Mouse (Mus musculus): ENCODE data around the gene Trio. TPM values are rescaled to one million over a fixed set of nuclear protein-coding genes. Genes with fewer than 3 reads are reported as not detected.
"Not testable (repeated sequence)": the region's sequence is repeated elsewhere in the genome, so short reads cannot be mapped to it uniquely, and the experiment has no call there.

Trio gene
- polyA plus RNA-seq, 1 experiment from 2014 or later = 42.1 TPM

- Histone ChIP-seq H3K4me3 (ENCODE audit: low read length) (no peak overlapping the region), H3K27me3 (ENCODE audit: control insufficient read depth, insufficient read depth, low read length) (no peaks in the 10 kb centered on the region), H3K9ac (ENCODE audit: low read depth, low read length) (no peak overlapping the region), H3K4me1 (ENCODE audit: control insufficient read depth, insufficient read depth, low read length) (no peaks in the 10 kb centered on the region), H3K4me2 (replicated peaks; ENCODE audit: low read depth, low read length) (no peak overlapping the region), H3K9me3 (ENCODE audit: control insufficient read depth, low read length) (no peaks in the 10 kb centered on the region), H3K27ac (ENCODE audit: low read depth, low read length) (no peak overlapping the region), H3K36me3 (ENCODE audit: control insufficient read depth, insufficient read depth, low read length) (peaks cover 79% of the 10 kb centered on the region)
- 63% methylated on average over 6 of the region's 6 CpGs for WGBS
- ATAC-seq (ENCODE audit: low FRiP score, low TSS enrichment) = no peak
These were observed 185.5 kb downstream of the Trio start for GRCm38 (mm10) chr15:27840125-27840524.

GRCm38 (mm10) chr15:27831646-27832045 lies 194.0 kb downstream of the Trio start:
- Histone ChIP-seq H3K4me3 (ENCODE audit: low read length) (no peak overlapping the region), H3K27me3 (ENCODE audit: control insufficient read depth, insufficient read depth, low read length) (no peaks in the 10 kb centered on the region), H3K36me3 (ENCODE audit: control insufficient read depth, insufficient read depth, low read length) (peaks cover 69% of the 10 kb centered on the region), H3K4me2 (replicated peaks; ENCODE audit: low read depth, low read length) (no peak overlapping the region), H3K9me3 (ENCODE audit: control insufficient read depth, low read length) (no peaks in the 10 kb centered on the region), H3K27ac (ENCODE audit: low read depth, low read length) (no peak overlapping the region), H3K4me1 (ENCODE audit: control insufficient read depth, insufficient read depth, low read length) (no peaks in the 10 kb centered on the region), H3K9ac (ENCODE audit: low read depth, low read length) (no peak overlapping the region)
- 90% methylated on average over 6 of the region's 6 CpGs for WGBS
- no peak for ATAC-seq (ENCODE audit: low FRiP score, low TSS enrichment)

- not testable (repeated sequence) for H3K4me3 ChIP-seq (ENCODE audit: low read length); ATAC-seq (ENCODE audit: low FRiP score, low TSS enrichment); H3K27ac ChIP-seq (ENCODE audit: low read depth, low read length); H3K9me3 ChIP-seq (ENCODE audit: control insufficient read depth, low read length); H3K9ac ChIP-seq (ENCODE audit: low read depth, low read length); H3K27me3 ChIP-seq (ENCODE audit: control insufficient read depth, insufficient read depth, low read length); H3K4me1 ChIP-seq (ENCODE audit: control insufficient read depth, insufficient read depth, low read length); H3K4me2 ChIP-seq (replicated peaks; ENCODE audit: low read depth, low read length)
- 92% methylated on average over 3 of the region's 3 CpGs for WGBS
- H3K36me3 ChIP-seq (ENCODE audit: control insufficient read depth, insufficient read depth, low read length) = peaks cover 89% of the 10 kb centered on the region
These were observed 197.8 kb downstream of the Trio start for GRCm38 (mm10) chr15:27827871-27828270.

- Histone ChIP-seq H3K9ac (ENCODE audit: low read depth, low read length) (no peak overlapping the region), H3K27ac (ENCODE audit: low read depth, low read length) (no peak overlapping the region), H3K4me2 (replicated peaks; ENCODE audit: low read depth, low read length) (no peak overlapping the region), H3K4me1 (ENCODE audit: control insufficient read depth, insufficient read depth, low read length) (no peaks in the 10 kb centered on the region), H3K9me3 (ENCODE audit: control insufficient read depth, low read length) (no peaks in the 10 kb centered on the region), H3K27me3 (ENCODE audit: control insufficient read depth, insufficient read depth, low read length) (no peaks in the 10 kb centered on the region), H3K4me3 (ENCODE audit: low read length) (no peak overlapping the region), H3K36me3 (ENCODE audit: control insufficient read depth, insufficient read depth, low read length) (peaks cover 87% of the 10 kb centered on the region)
- ATAC-seq (ENCODE audit: low FRiP score, low TSS enrichment) = no peak
- 91% methylated on average over 4 of the region's 4 CpGs for WGBS
These were observed 198.8 kb downstream of the Trio start for GRCm38 (mm10) chr15:27826886-27827285.

- 84% methylated on average over 4 of the region's 4 CpGs for WGBS
- Histone ChIP-seq H3K4me1 (ENCODE audit: control insufficient read depth, insufficient read depth, low read length) (no peaks in the 10 kb centered on the region), H3K9ac (ENCODE audit: low read depth, low read length) (no peak overlapping the region), H3K27me3 (ENCODE audit: control insufficient read depth, insufficient read depth, low read length) (no peaks in the 10 kb centered on the region), H3K9me3 (ENCODE audit: control insufficient read depth, low read length) (no peaks in the 10 kb centered on the region), H3K36me3 (ENCODE audit: control insufficient read depth, insufficient read depth, low read length) (peaks cover 87% of the 10 kb centered on the region), H3K4me3 (ENCODE audit: low read length) (no peak overlapping the region), H3K27ac (ENCODE audit: low read depth, low read length) (no peak overlapping the region), H3K4me2 (replicated peaks; ENCODE audit: low read depth, low read length) (no peak overlapping the region)
- no peak for ATAC-seq (ENCODE audit: low FRiP score, low TSS enrichment)
These were observed 199.5 kb downstream of the Trio start for GRCm38 (mm10) chr15:27826048-27826637.

- Histone ChIP-seq H3K4me1 (ENCODE audit: control insufficient read depth, insufficient read depth, low read length) (no peaks in the 10 kb centered on the region), H3K27me3 (ENCODE audit: control insufficient read depth, insufficient read depth, low read length) (no peaks in the 10 kb centered on the region), H3K36me3 (ENCODE audit: control insufficient read depth, insufficient read depth, low read length) (peaks cover 87% of the 10 kb centered on the region), H3K27ac (ENCODE audit: low read depth, low read length) (no peak overlapping the region), H3K4me3 (ENCODE audit: low read length) (no peak overlapping the region), H3K9ac (ENCODE audit: low read depth, low read length) (no peak overlapping the region), H3K9me3 (ENCODE audit: control insufficient read depth, low read length) (no peaks in the 10 kb centered on the region), H3K4me2 (replicated peaks; ENCODE audit: low read depth, low read length) (no peak overlapping the region)
- ATAC-seq (ENCODE audit: low FRiP score, low TSS enrichment) = no peak
- 96% methylated on average over 12 of the region's 12 CpGs for WGBS
These were observed 200.3 kb downstream of the Trio start for GRCm38 (mm10) chr15:27825390-27825789.

- 96% methylated on average over 4 of the region's 4 CpGs for WGBS
- Histone ChIP-seq H3K9ac (ENCODE audit: low read depth, low read length) (no peak overlapping the region), H3K9me3 (ENCODE audit: control insufficient read depth, low read length) (no peaks in the 10 kb centered on the region), H3K4me1 (ENCODE audit: control insufficient read depth, insufficient read depth, low read length) (no peaks in the 10 kb centered on the region), H3K27ac (ENCODE audit: low read depth, low read length) (no peak overlapping the region), H3K4me3 (ENCODE audit: low read length) (no peak overlapping the region), H3K36me3 (ENCODE audit: control insufficient read depth, insufficient read depth, low read length) (peaks cover 87% of the 10 kb centered on the region), H3K4me2 (replicated peaks; ENCODE audit: low read depth, low read length) (no peak overlapping the region), H3K27me3 (ENCODE audit: control insufficient read depth, insufficient read depth, low read length) (no peaks in the 10 kb centered on the region)
- no peak for ATAC-seq (ENCODE audit: low FRiP score, low TSS enrichment)
These were observed 202.1 kb downstream of the Trio start for GRCm38 (mm10) chr15:27823581-27823980.

GRCm38 (mm10) chr15:27822461-27822860 lies 203.2 kb downstream of the Trio start:
- Histone ChIP-seq H3K9ac (ENCODE audit: low read depth, low read length) (no peak overlapping the region), H3K4me3 (ENCODE audit: low read length) (no peak overlapping the region), H3K9me3 (ENCODE audit: control insufficient read depth, low read length) (no peaks in the 10 kb centered on the region), H3K36me3 (ENCODE audit: control insufficient read depth, insufficient read depth, low read length) (peaks cover 87% of the 10 kb centered on the region), H3K4me2 (replicated peaks; ENCODE audit: low read depth, low read length) (no peak overlapping the region), H3K27ac (ENCODE audit: low read depth, low read length) (no peak overlapping the region), H3K4me1 (ENCODE audit: control insufficient read depth, insufficient read depth, low read length) (no peaks in the 10 kb centered on the region), H3K27me3 (ENCODE audit: control insufficient read depth, insufficient read depth, low read length) (no peaks in the 10 kb centered on the region)
- WGBS = 95% methylated on average over 4 of the region's 4 CpGs
- ATAC-seq (ENCODE audit: low FRiP score, low TSS enrichment) = no peak

GRCm38 (mm10) chr15:27821651-27822364 lies 203.8 kb downstream of the Trio start:
- 92% methylated on average over 11 of the region's 11 CpGs for WGBS
- Histone ChIP-seq H3K9ac (ENCODE audit: low read depth, low read length) (no peak overlapping the region), H3K4me1 (ENCODE audit: control insufficient read depth, insufficient read depth, low read length) (no peaks in the 10 kb centered on the region), H3K27ac (ENCODE audit: low read depth, low read length) (no peak overlapping the region), H3K4me2 (replicated peaks; ENCODE audit: low read depth, low read length) (no peak overlapping the region), H3K36me3 (ENCODE audit: control insufficient read depth, insufficient read depth, low read length) (peaks cover 86% of the 10 kb centered on the region), H3K4me3 (ENCODE audit: low read length) (no peak overlapping the region), H3K27me3 (ENCODE audit: control insufficient read depth, insufficient read depth, low read length) (no peaks in the 10 kb centered on the region), H3K9me3 (ENCODE audit: control insufficient read depth, low read length) (no peaks in the 10 kb centered on the region)
- ATAC-seq (ENCODE audit: low FRiP score, low TSS enrichment) = no peak

Data from kidney, embryonic 14.5 days (tissue).